Mouse (Mus musculus): Measurements from ENCODE around the gene Anks1. TPM values are rescaled to one million over a fixed set of nuclear protein-coding genes. Genes with fewer than 3 reads are reported as not detected.
A peak's percentile ranks its signal among the peaks of the same experiment; 100 is the strongest.

Anks1 gene
- polyA plus RNA-seq, 1 experiment from 2014 or later, result 14.2 TPM

- Histone ChIP-seq H3K9ac (ENCODE audit: low read depth, low read length) (no peak overlapping the region), H3K4me2 (replicated peaks; ENCODE audit: low read depth, low read length) (no peak overlapping the region), H3K4me1 (ENCODE audit: control insufficient read depth, insufficient read depth, low read length) (peaks cover 12% of the 10 kb centered on the region; the same call in 1 of the 2 replicates), H3K4me3 (ENCODE audit: low read length) (no peak overlapping the region), H3K36me3 (ENCODE audit: control insufficient read depth, insufficient read depth, low read length) (no peaks in the 10 kb centered on the region), H3K27ac (ENCODE audit: low read depth, low read length) (no peak overlapping the region), H3K9me3 (ENCODE audit: control insufficient read depth, low read length) (no peaks in the 10 kb centered on the region), H3K27me3 (ENCODE audit: control insufficient read depth, insufficient read depth, low read length) (no peaks in the 10 kb centered on the region)
- ATAC-seq (ENCODE audit: low FRiP score, low TSS enrichment), result no peak
- whole genome bisulfite sequencing, result 76% methylated on average over 11 of the region's 11 CpGs
These were observed 13.1 kb downstream of the Anks1 start for GRCm38 (mm10) chr17:27922174-27922712.

- Histone ChIP-seq H3K27ac (ENCODE audit: low read depth, low read length) (no peak overlapping the region), H3K27me3 (ENCODE audit: control insufficient read depth, insufficient read depth, low read length) (no peaks in the 10 kb centered on the region), H3K36me3 (ENCODE audit: control insufficient read depth, insufficient read depth, low read length) (no peaks in the 10 kb centered on the region; the same call in 1 of the 2 replicates), H3K4me3 (ENCODE audit: low read length) (no peak overlapping the region), H3K4me2 (replicated peaks; ENCODE audit: low read depth, low read length) (no peak overlapping the region), H3K9ac (ENCODE audit: low read depth, low read length) (no peak overlapping the region), H3K9me3 (ENCODE audit: control insufficient read depth, low read length) (no peaks in the 10 kb centered on the region), H3K4me1 (ENCODE audit: control insufficient read depth, insufficient read depth, low read length) (peaks cover 12% of the 10 kb centered on the region; the same call in 1 of the 2 replicates)
- WGBS, result 72% methylated on average over 4 of the region's 4 CpGs
- ATAC-seq (ENCODE audit: low FRiP score, low TSS enrichment), result no peak
These were observed 15.9 kb downstream of the Anks1 start for GRCm38 (mm10) chr17:27925054-27925453.

GRCm38 (mm10) chr17:27925504-27925903 is 16.4 kb downstream of the Anks1 start:
- Histone ChIP-seq H3K4me1 (ENCODE audit: control insufficient read depth, insufficient read depth, low read length) (peaks cover 12% of the 10 kb centered on the region; the same call in 1 of the 2 replicates), H3K4me2 (replicated peaks; ENCODE audit: low read depth, low read length) (no peak overlapping the region), H3K9ac (ENCODE audit: low read depth, low read length) (no peak overlapping the region), H3K36me3 (ENCODE audit: control insufficient read depth, insufficient read depth, low read length) (no peaks in the 10 kb centered on the region; the same call in 1 of the 2 replicates), H3K27ac (ENCODE audit: low read depth, low read length) (no peak overlapping the region), H3K4me3 (ENCODE audit: low read length) (no peak overlapping the region), H3K9me3 (ENCODE audit: control insufficient read depth, low read length) (no peaks in the 10 kb centered on the region), H3K27me3 (ENCODE audit: control insufficient read depth, insufficient read depth, low read length) (no peaks in the 10 kb centered on the region)
- no peak for ATAC-seq (ENCODE audit: low FRiP score, low TSS enrichment)
- WGBS, result 70% methylated on average over 7 of the region's 7 CpGs

GRCm38 (mm10) chr17:27930291-27930690 is 21.2 kb downstream of the Anks1 start:
- Histone ChIP-seq H3K4me1 (ENCODE audit: control insufficient read depth, insufficient read depth, low read length) (peaks cover 8% of the 10 kb centered on the region; the same call in 1 of the 2 replicates), H3K4me2 (replicated peaks; ENCODE audit: low read depth, low read length) (no peak overlapping the region), H3K27me3 (ENCODE audit: control insufficient read depth, insufficient read depth, low read length) (no peaks in the 10 kb centered on the region), H3K4me3 (ENCODE audit: low read length) (no peak overlapping the region), H3K27ac (ENCODE audit: low read depth, low read length) (no peak overlapping the region), H3K9ac (ENCODE audit: low read depth, low read length) (no peak overlapping the region), H3K9me3 (ENCODE audit: control insufficient read depth, low read length) (no peaks in the 10 kb centered on the region), H3K36me3 (ENCODE audit: control insufficient read depth, insufficient read depth, low read length) (no peaks in the 10 kb centered on the region; the same call in 1 of the 2 replicates)
- ATAC-seq (ENCODE audit: low FRiP score, low TSS enrichment), result no peak
- 95% methylated on average over 5 of the region's 5 CpGs for WGBS

GRCm38 (mm10) chr17:27931826-27932225 is 22.7 kb downstream of the Anks1 start:
- ATAC-seq (ENCODE audit: low FRiP score, low TSS enrichment), result no peak

GRCm38 (mm10) chr17:27934136-27934910 is 25.2 kb downstream of the Anks1 start:
- WGBS, result 85% methylated on average over 10 of the region's 10 CpGs
- H3K27ac ChIP-seq (ENCODE audit: low read depth, low read length), result no peak overlapping the region
- peaks cover 20% of the 10 kb centered on the region for H3K4me1 ChIP-seq (ENCODE audit: control insufficient read depth, insufficient read depth, low read length)
- no peak overlapping the region for H3K4me2 ChIP-seq (replicated peaks; ENCODE audit: low read depth, low read length)
- no peaks in the 10 kb centered on the region for H3K27me3 ChIP-seq (ENCODE audit: control insufficient read depth, insufficient read depth, low read length)
- no peak overlapping the region for H3K4me3 ChIP-seq (ENCODE audit: low read length)
- no peak for ATAC-seq (ENCODE audit: low FRiP score, low TSS enrichment)
- no peaks in the 10 kb centered on the region for H3K36me3 ChIP-seq (ENCODE audit: control insufficient read depth, insufficient read depth, low read length)
- H3K9me3 ChIP-seq (ENCODE audit: control insufficient read depth, low read length), result no peaks in the 10 kb centered on the region
- H3K9ac ChIP-seq (ENCODE audit: low read depth, low read length), result no peak overlapping the region

More at GRCm38 (mm10) chr17:27931826-27932225, 22.7 kb downstream of the Anks1 start:
- no peak overlapping the region for H3K27ac ChIP-seq (ENCODE audit: low read depth, low read length)
- peaks cover 3% of the 10 kb centered on the region; the same call in 1 of the 2 replicates for H3K4me1 ChIP-seq (ENCODE audit: control insufficient read depth, insufficient read depth, low read length)
- WGBS, result 79% methylated on average over 4 of the region's 4 CpGs
- no peaks in the 10 kb centered on the region for H3K27me3 ChIP-seq (ENCODE audit: control insufficient read depth, insufficient read depth, low read length)
- no peak overlapping the region for H3K4me2 ChIP-seq (replicated peaks; ENCODE audit: low read depth, low read length)
- H3K36me3 ChIP-seq (ENCODE audit: control insufficient read depth, insufficient read depth, low read length), result no peaks in the 10 kb centered on the region; the same call in 1 of the 2 replicates
- H3K9me3 ChIP-seq (ENCODE audit: control insufficient read depth, low read length), result no peaks in the 10 kb centered on the region
- H3K4me3 ChIP-seq (ENCODE audit: low read length), result no peak overlapping the region
- H3K9ac ChIP-seq (ENCODE audit: low read depth, low read length), result no peak overlapping the region

GRCm38 (mm10) chr17:27935091-27935490 is 26.0 kb downstream of the Anks1 start:
- peaks cover 26% of the 10 kb centered on the region for H3K4me1 ChIP-seq (ENCODE audit: control insufficient read depth, insufficient read depth, low read length)
- no peak overlapping the region for H3K4me2 ChIP-seq (replicated peaks; ENCODE audit: low read depth, low read length)
- no peak overlapping the region for H3K9ac ChIP-seq (ENCODE audit: low read depth, low read length)
- 79% methylated on average over 3 of the region's 3 CpGs for WGBS
- no peak for ATAC-seq (ENCODE audit: low FRiP score, low TSS enrichment)
- H3K27me3 ChIP-seq (ENCODE audit: control insufficient read depth, insufficient read depth, low read length), result no peaks in the 10 kb centered on the region
- H3K27ac ChIP-seq (ENCODE audit: low read depth, low read length), result no peak overlapping the region
- H3K36me3 ChIP-seq (ENCODE audit: control insufficient read depth, insufficient read depth, low read length), result no peaks in the 10 kb centered on the region
- no peak overlapping the region for H3K4me3 ChIP-seq (ENCODE audit: low read length)
- no peaks in the 10 kb centered on the region for H3K9me3 ChIP-seq (ENCODE audit: control insufficient read depth, low read length)

GRCm38 (mm10) chr17:27937054-27937615 is 28.0 kb downstream of the Anks1 start:
- no peaks in the 10 kb centered on the region for H3K36me3 ChIP-seq (ENCODE audit: control insufficient read depth, insufficient read depth, low read length)
- H3K4me1 ChIP-seq (ENCODE audit: control insufficient read depth, insufficient read depth, low read length), result peaks cover 29% of the 10 kb centered on the region
- no peak overlapping the region for H3K4me3 ChIP-seq (ENCODE audit: low read length)
- 66% methylated on average over 4 of the region's 4 CpGs for WGBS
- H3K27ac ChIP-seq (ENCODE audit: low read depth, low read length), result peak overlapping the region; percentile 53; the same call in 1 of the 2 replicates
- no peak overlapping the region for H3K9ac ChIP-seq (ENCODE audit: low read depth, low read length)
- no peak for ATAC-seq (ENCODE audit: low FRiP score, low TSS enrichment)
- H3K27me3 ChIP-seq (ENCODE audit: control insufficient read depth, insufficient read depth, low read length), result no peaks in the 10 kb centered on the region
- H3K9me3 ChIP-seq (ENCODE audit: control insufficient read depth, low read length), result no peaks in the 10 kb centered on the region
- H3K4me2 ChIP-seq (replicated peaks; ENCODE audit: low read depth, low read length), result no peak overlapping the region
